Mouse (Mus musculus): Measurements from ENCODE around the gene Mup18.
"Not testable (repeated sequence)": the region's sequence is repeated elsewhere in the genome, so short reads cannot be mapped to it uniquely, and the experiment has no call there.

DNA sequence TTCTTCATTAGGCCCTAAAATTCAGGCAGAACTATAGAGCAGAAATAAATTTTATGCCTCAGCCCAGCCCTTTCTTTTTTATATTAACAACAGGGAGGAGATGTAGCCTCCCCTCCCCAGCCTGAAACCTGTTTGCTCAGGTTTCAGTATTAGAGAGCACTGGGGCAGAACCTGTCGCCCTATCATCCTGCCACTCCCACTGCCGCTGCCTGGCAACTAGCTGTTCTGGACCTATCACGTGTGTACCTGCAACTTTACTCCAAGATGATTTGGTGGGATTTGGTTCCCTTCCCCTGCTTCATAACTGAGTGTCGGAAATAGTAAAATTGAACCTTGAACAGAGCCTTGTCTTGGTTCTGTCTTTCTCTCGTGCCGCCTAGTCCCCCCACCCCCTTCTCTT lies 40.4 kb upstream of the Mup18 start:
- not testable (repeated sequence) for TF ChIP-seq CTCF, POLR2A (IDR thresholded peaks at IDR 0.05; ENCODE audit: insufficient read depth, low read depth, low read length)

All from olfactory bulb, adult 2 months (tissue).